Mouse (Mus musculus) CH12.LX (cell line): ENCODE data around the gene Atxn7l1. TPM values are rescaled to one million over a fixed set of nuclear protein-coding genes. Genes with fewer than 3 reads are reported as not detected.

ENCODE experiments used
- DNase-seq: peaks from one replicate; pipeline ENCODE4 v3.0.0-alpha.2; 2013; ENCODE audit errors: extremely low read depth
- H3K27ac ChIP-seq: 2 replicates; pipeline ENCODE4 v1.5.1; 2012; ENCODE audit warnings: low read depth, mild to moderate bottlenecking, control low read depth, moderate library complexity; ENCODE audit not compliant: insufficient read depth
- H3K27me3 ChIP-seq: replicated peaks from 2 replicates; pipeline ENCODE3; 2012; ENCODE audit warnings: inconsistent platforms
- H3K36me3 ChIP-seq, 2 experiments: replicated peaks in 1 of 2; 2 replicates each; pipeline versions ENCODE3 to v1.6.1; 2012; ENCODE audit warnings: inconsistent platforms in 1 of 2, low read length in 1 of 2, mild to moderate bottlenecking in 1 of 2, mixed read lengths in 1 of 2, moderate library complexity in 1 of 2; ENCODE audit not compliant: control insufficient read depth in 1 of 2, insufficient read depth in 1 of 2
- H3K4me1 ChIP-seq, 2 experiments: 2 replicates each; pipeline ENCODE4 v1.6.1; 2012; ENCODE audit warnings: inconsistent platforms in 1 of 2, moderate library complexity in 1 of 2; ENCODE audit not compliant: insufficient read depth in 2 of 2, control insufficient read depth in 1 of 2
- H3K4me2 ChIP-seq: 2 replicates; pipeline ENCODE4 v1.6.1; 2012; ENCODE audit warnings: low read depth, mild to moderate bottlenecking, control low read depth; ENCODE audit not compliant: poor library complexity, insufficient read depth, severe bottlenecking
- H3K4me3 ChIP-seq, 3 experiments: fragments of 150-350 bp in 1 of 3; sonication (generic) in 1 of 3; replicated peaks in 1 of 3; 2 replicates each; pipeline versions ENCODE3 to v1.5.1; 2011 to 2012; ENCODE audit warnings: low read depth in 2 of 3, low read length in 2 of 3, mild to moderate bottlenecking in 2 of 3, moderate library complexity in 2 of 3, control low read depth in 1 of 3, improper control_type of control experiment in 1 of 3, inconsistent platforms in 1 of 3, mixed read lengths in 1 of 3; ENCODE audit not compliant: poor library complexity in 1 of 3
- H3K79me2 ChIP-seq: replicated peaks from 2 replicates; pipeline ENCODE4 v1.6.1; 2012; ENCODE audit warnings: mild to moderate bottlenecking, moderate library complexity; ENCODE audit not compliant: control insufficient read depth, poor library complexity, insufficient read depth, severe bottlenecking; ENCODE audit errors: extremely low read depth
- H3K9ac ChIP-seq: 2 replicates; pipeline ENCODE4 v1.6.1; 2012; ENCODE audit warnings: low read depth, mild to moderate bottlenecking, control low read depth, moderate library complexity; ENCODE audit not compliant: insufficient read depth
- H3K9me3 ChIP-seq: replicated peaks from 2 replicates; pipeline ENCODE3; 2012; ENCODE audit warnings: low read length, inconsistent platforms, mixed read lengths
- CHD1 ChIP-seq: IDR thresholded peaks from 2 replicates; pipeline ENCODE4 v1.6.1; 2012; ENCODE audit warnings: low read depth, low read length, improper control_type of control experiment, inconsistent platforms
- CTCF ChIP-seq, 2 experiments: IDR thresholded peaks in 1 of 2; conservative IDR thresholded peaks in 1 of 2; 2 replicates each; pipeline ENCODE4 v1.5.1; 2011 to 2012; ENCODE audit warnings: low read depth in 2 of 2, low read length in 2 of 2, improper control_type of control experiment in 1 of 2, inconsistent platforms in 1 of 2, mild to moderate bottlenecking in 1 of 2, moderate library complexity in 1 of 2
- E2F4 ChIP-seq: IDR thresholded peaks from 2 replicates; pipeline ENCODE4 v1.6.1; 2011; ENCODE audit warnings: low read depth, low read length, improper control_type of control experiment; ENCODE audit not compliant: insufficient replicate concordance
- ELF1 ChIP-seq: IDR thresholded peaks from 2 replicates; pipeline ENCODE4 v1.6.1; 2014; ENCODE audit warnings: low read depth, mild to moderate bottlenecking, inconsistent platforms, low read length, improper control_type of control experiment
- EP300 ChIP-seq: IDR thresholded peaks from 2 replicates; pipeline ENCODE4 v1.6.1; 2011; ENCODE audit warnings: low read length, improper control_type of control experiment
- ETS1 ChIP-seq: conservative IDR thresholded peaks from 2 replicates; pipeline ENCODE4 v1.6.1; 2012; ENCODE audit warnings: low read depth, mild to moderate bottlenecking, inconsistent platforms, low read length, improper control_type of control experiment, moderate library complexity
- IRF4 ChIP-seq: IDR thresholded peaks from 2 replicates; pipeline ENCODE4 v1.6.1; 2014; ENCODE audit warnings: low read depth, mild to moderate bottlenecking, inconsistent platforms, low read length, improper control_type of control experiment
- MAZ ChIP-seq: IDR thresholded peaks from 2 replicates; pipeline ENCODE4 v1.6.1; 2012; ENCODE audit warnings: low read depth, mild to moderate bottlenecking, inconsistent platforms, low read length, improper control_type of control experiment, moderate library complexity
- NRF1 ChIP-seq: IDR thresholded peaks from 2 replicates; pipeline ENCODE4 v1.6.1; 2014; ENCODE audit warnings: low read depth, mild to moderate bottlenecking, inconsistent platforms, low read length, improper control_type of control experiment, moderate library complexity
- PAX5 ChIP-seq: IDR thresholded peaks from 2 replicates; pipeline ENCODE4 v1.6.1; 2012; ENCODE audit warnings: low read length, inconsistent platforms, mixed read lengths
- POLR2A ChIP-seq: IDR thresholded peaks from 2 replicates; pipeline ENCODE4 v1.6.1; 2011; ENCODE audit warnings: low read depth, mild to moderate bottlenecking, improper control_type of control experiment, low read length
- SMC3 ChIP-seq: IDR thresholded peaks from 2 replicates; pipeline ENCODE4 v1.6.1; 2011; ENCODE audit warnings: low read depth, low read length, improper control_type of control experiment
- TBP ChIP-seq: conservative IDR thresholded peaks from 2 replicates; pipeline ENCODE4 v1.6.1; 2011; ENCODE audit warnings: low read depth, low read length, improper control_type of control experiment
- UBTF ChIP-seq: IDR thresholded peaks from 2 replicates; pipeline ENCODE4 v1.6.1; 2012; ENCODE audit warnings: low read depth, mild to moderate bottlenecking, inconsistent platforms, low read length, improper control_type of control experiment, moderate library complexity
- USF1 ChIP-seq: IDR thresholded peaks from 2 replicates; pipeline ENCODE4 v1.6.1; 2014; ENCODE audit warnings: low read depth, mild to moderate bottlenecking, inconsistent platforms, low read length, improper control_type of control experiment
- USF2 ChIP-seq: conservative IDR thresholded peaks from 2 replicates; pipeline ENCODE4 v1.6.1; 2011; ENCODE audit warnings: low read depth, low read length, improper control_type of control experiment
- ZC3H11A ChIP-seq: IDR thresholded peaks from 2 replicates; pipeline ENCODE4 v1.6.1; 2012; ENCODE audit warnings: low read depth, mild to moderate bottlenecking, inconsistent platforms, low read length, improper control_type of control experiment
- ZKSCAN1 ChIP-seq: IDR thresholded peaks from 2 replicates; pipeline ENCODE4 v1.6.1; 2012; ENCODE audit warnings: low read depth, inconsistent platforms, low read length, improper control_type of control experiment, borderline replicate concordance
- ZNF384 ChIP-seq: IDR thresholded peaks from 2 replicates; pipeline ENCODE4 v1.6.1; 2012; ENCODE audit warnings: low read depth, low read length, improper control_type of control experiment, inconsistent platforms
- dilution Hi-C: fragments of 300-500 bp; cut with MboI; formaldehyde crosslinking; loops from 2 replicates; pipeline ENCODE4 v1.14.3; 2020; ENCODE audit warnings: low sequenced_read_pairs; ENCODE audit not compliant: extremely low pct_unique_long_range_greater_than_20kb, extremely low pct_ligation_motif_present
- in situ Hi-C: fragments of 300-500 bp; cut with MboI; formaldehyde crosslinking; loops from 3 replicates; pipeline ENCODE4 v1.14.3; 2019; ENCODE audit warnings: low sequenced_read_pairs, low pct_ligation_motif_present, low pct_unique_long_range_greater_than_20kb, mixed read lengths
- polyA plus RNA-seq: library from polyadenylated mRNA; unstranded; fragments of >175 nt; gene quantifications from 2 replicates; pipeline ENCODE4 v1.2.1, GENCODE M21; 2012; ENCODE audit warnings: low read depth; ENCODE audit not compliant: insufficient read length
- total RNA-seq, 2 experiments: library from RNA; depleted of rRNA; stranded (reverse); fragments of 300-350 nt in 1 of 2; fragments of >200 nt in 1 of 2; gene quantifications; 2 replicates each; pipeline ENCODE4 v1.2.3; 2012 to 2014

Gene Atxn7l1
- total and polyA plus RNA-seq, 3 experiments: 8.6 to 55.7 (median 9.0) TPM

GRCm38 (mm10) chr12:33334951-33335350 lies 187.5 kb downstream of the Atxn7l1 start:
- Histone ChIP-seq H3K4me3 (no peak overlapping the region), H3K9me3 (no peaks in the 10 kb centered on the region), H3K79me2 (no peaks in the 10 kb centered on the region), H3K4me2 (no peak overlapping the region), H3K4me1 (peaks cover 4 to 5% of the 10 kb centered on the region in 2 experiments; a peak in 2 of 4 replicates), H3K9ac (no peak overlapping the region), H3K27ac (no peak overlapping the region), H3K27me3 (no peaks in the 10 kb centered on the region), H3K36me3 (peaks cover 43 to 95% of the 10 kb centered on the region in 2 experiments)
- no peak for DNase-seq
- in situ Hi-C loops: loop anchor here (5.0 to 25.0 kb wide), 2 partner anchors 48 to 298 kb away; no protein-coding TSS in a partner anchor
- TF ChIP-seq MAZ (no peak), CHD1 (no peak), USF2 (no peak), E2F4 (no peak), POLR2A (no peak), IRF4 (no peak), NRF1 (no peak), CTCF (conservative IDR thresholded peaks at IDR 0.05 in 1 of 2, IDR thresholded peaks at IDR 0.05 in 1 of 2; ENCODE audit: low read depth in 2 of 2, low read length in 2 of 2) (no peak), ETS1 (no peak), ZNF384 (no peak), TBP (no peak), PAX5 (no peak), ZKSCAN1 (no peak), ELF1 (no peak), SMC3 (no peak), UBTF (no peak), USF1 (no peak)
- dilution Hi-C loops: no loop called here

- no peak for TF ChIP-seq ZC3H11A
- TF ChIP-seq MAZ: no peak
- no peak for TF ChIP-seq EP300
- TF ChIP-seq USF2: no peak
- TF ChIP-seq, all 38 proteins: peak for 0
- Histone ChIP-seq H3K79me2 (no peaks in the 10 kb centered on the region), H3K36me3 (peaks cover 43 to 95% of the 10 kb centered on the region in 2 experiments), H3K27me3 (no peaks in the 10 kb centered on the region), H3K9me3 (no peaks in the 10 kb centered on the region), H3K4me1 (peaks cover 4 to 5% of the 10 kb centered on the region in 2 experiments; a peak in 2 of 4 replicates), H3K4me2 (no peak overlapping the region), H3K4me3 (no peak overlapping the region), H3K27ac (no peak overlapping the region), H3K9ac (no peak overlapping the region)
- dilution Hi-C loops (no loop called here), in situ Hi-C loops (loop anchor here (5.0 to 25.0 kb wide), 2 partner anchors 48 to 298 kb away; no protein-coding TSS in a partner anchor)
- no peak for DNase-seq
These were observed 187.9 kb downstream of the Atxn7l1 start for GRCm38 (mm10) chr12:33335410-33335809.
